Comparison of ENCODE assay signal across 10 mouse cellular contexts in the genomic region with DNA sequence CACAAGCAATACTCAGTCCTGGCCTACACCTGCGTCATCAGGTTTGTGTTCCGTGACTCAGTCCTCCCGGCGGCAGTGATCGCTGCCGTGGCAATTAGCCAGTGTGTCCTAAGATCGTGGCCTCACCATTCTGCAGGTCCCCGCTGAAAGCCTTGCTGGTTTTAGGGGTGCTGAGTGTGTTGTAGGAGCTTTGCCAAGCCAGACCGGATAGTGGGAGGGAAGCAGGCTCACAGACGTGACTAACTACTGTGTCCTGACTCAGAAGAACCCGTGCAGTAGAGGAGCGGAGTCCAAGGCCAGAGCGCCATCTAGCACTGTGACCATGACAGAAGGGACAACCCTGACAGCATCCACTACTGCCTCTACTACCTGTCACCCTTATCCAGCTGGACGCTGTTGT.
DNase-seq lines count a peak whose midpoint lies in the region; ATAC-seq and TF ChIP-seq lines count a peak whose summit lies in the region.
"Had no signal": no experiment of that assay in that cellular context is flagged by ENCODE, and none has a peak within 500 bp of the region (broad histone marks: within the 10 kb centered on the region; RNA-seq: fewer than 3 reads in every experiment).

No protein-coding gene starts in this region.

- no peaks in the 10 kb centered on the region for H3K9me3 ChIP-seq in limb, embryonic 10.5 days (replicated peaks)
- H3K9me3 ChIP-seq: liver, embryonic 13.5 days had no signal

- TF ChIP-seq POLR2A in heart, adult 2 months (IDR thresholded peaks at IDR 0.05; ENCODE audit: insufficient read depth, low read depth, low read length), result no peak

- no peaks in the 10 kb centered on the region for H3K79me2 ChIP-seq in heart, adult 2 months (replicated peaks; ENCODE audit: control insufficient read depth, insufficient read depth, low read length)

- H3K9ac ChIP-seq in heart, adult 2 months (ENCODE audit: low read depth, low read length), result no peak overlapping the region
- H3K9ac ChIP-seq: liver, embryonic 13.5 days had no signal

- intact Hi-C loops in heart, adult 2 months (cut with DNase I), result no loop called here
- intact Hi-C loops in gastrocnemius, postnatal 14 days (cut with DNase I; ENCODE audit: low total_unique reads), result loop anchor here (10.0 kb wide), 1 partner anchor 118 kb away; no protein-coding TSS in a partner anchor

- H3K27me3 ChIP-seq in heart, adult 2 months (ENCODE audit: control insufficient read depth, insufficient read depth, low read length), result no peaks in the 10 kb centered on the region
- H3K27me3 ChIP-seq in limb, embryonic 10.5 days (ENCODE audit: low read depth, poor library complexity, severe bottlenecking), result peaks cover 55% of the 10 kb centered on the region
- H3K27me3 ChIP-seq: Patski had no signal

- 65% methylated on average over 14 of the region's 14 CpGs for WGBS in heart, adult 2 months
- 83% methylated on average over 14 of the region's 14 CpGs for WGBS in limb, embryonic 10.5 days

- no peaks in the 10 kb centered on the region for H3K36me3 ChIP-seq in heart, adult 2 months (ENCODE audit: control insufficient read depth, insufficient read depth, low read length)
- no peaks in the 10 kb centered on the region for H3K36me3 ChIP-seq in limb, embryonic 10.5 days
- H3K36me3 ChIP-seq: liver, embryonic 13.5 days had no signal

- peak; percentile 33; the same call in 1 of the 2 replicates for TF ChIP-seq CTCF in heart, adult 2 months (IDR thresholded peaks at IDR 0.05)

- no peak overlapping the region for H3K4me3 ChIP-seq in heart, adult 2 months
- no peak overlapping the region for H3K4me3 ChIP-seq in limb, embryonic 10.5 days
- H3K4me3 ChIP-seq: liver, embryonic 13.5 days had no signal

- no peak for TF ChIP-seq EP300 in heart, adult 2 months (IDR thresholded peaks at IDR 0.05; ENCODE audit: insufficient read depth, low read depth, low read length)

- ATAC-seq in megakaryocyte-erythroid progenitor cell, adult 5-6 weeks (replicated peaks; ENCODE audit: low FRiP score, low TSS enrichment, poor library complexity, severe bottlenecking), result no peak
- ATAC-seq: Patski had no signal

- no peaks in the 10 kb centered on the region for H3K4me1 ChIP-seq in heart, adult 2 months (ENCODE audit: control insufficient read depth, insufficient read depth, low read length)
- peaks cover 68% of the 10 kb centered on the region for H3K4me1 ChIP-seq in limb, embryonic 10.5 days

- no peak for DNase-seq in heart, adult 2 months
- DNase-seq in heart, adult 8-10 months (ENCODE audit: low spot score), result no peak
- DNase-seq in right cerebral cortex, adult 2 months (ENCODE audit: low spot score in 2 of 2), result peak; percentile 41 to 50
- no peak for DNase-seq in right cerebral cortex, postnatal 4 days
- DNase-seq in gastrocnemius, postnatal 14 days, result peak; percentile 29
- DNase-seq in limb, embryonic 10.5 days (ENCODE audit: low spot score), result no peak
- DNase-seq in T-cell, adult 2 months (ENCODE audit: low spot score), result no peak
- DNase-seq: liver, embryonic 13.5 days had no signal

- H3K27ac ChIP-seq in heart, adult 2 months, result no peak overlapping the region
- H3K27ac ChIP-seq in limb, embryonic 10.5 days, result peak overlapping the region; percentile 42
- H3K27ac ChIP-seq: liver, embryonic 13.5 days had no signal

Comparison
In these comparisons a context has a peak if more than half of its experiments do, and no peak if none do; other contexts are left out.
1. DNase-seq: peak in right cerebral cortex, adult 2 months (2 of 2) and gastrocnemius, postnatal 14 days (single experiment); none in heart, adult 2 months (0 of 2), heart, adult 8-10 months (single experiment), right cerebral cortex, postnatal 4 days (single experiment), limb, embryonic 10.5 days (single experiment) and T-cell, adult 2 months (single experiment).